Mouse (Mus musculus) cortical plate, adult 2 months (tissue): ENCODE measurements at regions not wholly inside any gene's neighbourhood (a gene's known extent, or its start where the extent isn't known, plus 50 kb on each side); places are given as distances from the start of the nearest gene placed in this dataset.

Experiments
- CTCF ChIP-seq: fragments of 200-500 bp; IDR thresholded peaks from 2 replicates; pipeline ENCODE4 v1.5.1; 2011; ENCODE audit warnings: mild to moderate bottlenecking, control low read depth, low read length; ENCODE audit not compliant: insufficient read depth; ENCODE audit errors: extremely low read depth
- POLR2A ChIP-seq: fragments of 200-500 bp; IDR thresholded peaks from 2 replicates; pipeline ENCODE4 v1.6.1; 2011; ENCODE audit warnings: mild to moderate bottlenecking, low read length, control low read depth; ENCODE audit not compliant: insufficient read depth; ENCODE audit errors: extremely low read depth

GRCm38 (mm10) chr13:26284073-26284444 is 485.9 kb downstream of the Hdgfl1 start:
- TF ChIP-seq CTCF: no peak
- no peak for TF ChIP-seq POLR2A
